Comparison of ENCODE assay signal across 8 mouse cellular contexts in the genomic region with DNA sequence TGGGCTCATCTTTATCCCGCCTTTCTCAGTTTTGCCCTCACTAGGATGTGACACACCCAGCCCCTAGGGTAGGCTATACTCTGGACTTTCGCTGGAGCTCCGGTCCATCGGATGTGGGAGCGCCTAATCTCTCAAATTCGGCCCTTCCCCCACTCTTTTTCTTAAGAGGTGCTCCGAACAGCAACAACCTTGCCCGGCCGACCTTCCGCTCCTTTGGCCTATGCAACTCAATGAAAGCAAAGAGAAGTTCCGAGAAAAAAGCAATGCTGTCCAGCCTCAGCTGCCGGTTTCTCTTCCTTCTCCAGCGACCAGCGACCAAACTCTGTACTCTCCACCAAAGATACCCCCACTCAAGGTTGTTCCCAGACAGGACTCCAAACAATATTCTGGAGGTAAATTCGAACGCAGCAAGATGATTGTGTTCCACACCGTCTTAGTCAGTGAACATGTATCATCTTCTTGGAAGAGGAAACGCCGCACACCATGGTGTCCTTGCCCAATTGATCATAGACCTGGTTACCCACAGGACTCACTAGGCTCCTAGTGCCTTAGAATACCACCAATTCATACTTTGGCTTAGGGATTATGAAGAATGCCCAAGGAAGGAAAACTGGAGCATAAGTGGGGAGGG.
A peak's percentile ranks its signal among the peaks of the same experiment; 100 is the strongest.
DNase-seq lines count a peak whose midpoint lies in the region; ATAC-seq and TF ChIP-seq lines count a peak whose summit lies in the region.

No protein-coding gene starts in this region.

- TF ChIP-seq POLR2A in thymus, adult 2 months (IDR thresholded peaks at IDR 0.05; ENCODE audit: control insufficient read depth, extremely low read depth, insufficient read depth, low read length, poor library complexity) = no peak

- TF ChIP-seq CTCF in thymus, adult 2 months (IDR thresholded peaks at IDR 0.05; ENCODE audit: borderline replicate concordance, control insufficient read depth, extremely low read depth, insufficient read depth, low read length, poor library complexity) = no peak

- peak overlapping the region; percentile 47; the same call in 1 of the 2 replicates for H3K9ac ChIP-seq in midbrain, embryonic 13.5 days (replicated peaks)
- H3K9ac ChIP-seq in intestine, embryonic 15.5 days = no peak overlapping the region

- 2% methylated on average over 19 of the region's 19 CpGs for WGBS in hindbrain, embryonic 10.5 days
- WGBS in midbrain, embryonic 13.5 days = 4% methylated on average over 19 of the region's 19 CpGs
- 9% methylated on average over 19 of the region's 19 CpGs for WGBS in thymus, adult 2 months
- 5% methylated on average over 19 of the region's 19 CpGs for WGBS in intestine, embryonic 15.5 days

- peak overlapping the region; percentile 74 for H3K4me2 ChIP-seq in midbrain, embryonic 13.5 days (replicated peaks)
- H3K4me2 ChIP-seq in intestine, embryonic 15.5 days (replicated peaks) = no peak overlapping the region

- H3K27ac ChIP-seq in hindbrain, embryonic 10.5 days = no peak overlapping the region
- H3K27ac ChIP-seq in midbrain, embryonic 13.5 days = peak overlapping the region; percentile 65; the same call in 1 of the 2 replicates
- H3K27ac ChIP-seq in thymus, adult 2 months (ENCODE audit: control insufficient read depth, insufficient read depth, low read length) = no peak overlapping the region
- H3K27ac ChIP-seq in intestine, embryonic 15.5 days = no peak overlapping the region

- ATAC-seq in midbrain, embryonic 13.5 days = no peak
- ATAC-seq in intestine, embryonic 15.5 days = no peak
- ATAC-seq in inflammation-experienced regulatory T-cells, adult 6 months = no peak

- H3K36me3 ChIP-seq in hindbrain, embryonic 10.5 days = no peaks in the 10 kb centered on the region
- no peaks in the 10 kb centered on the region for H3K36me3 ChIP-seq in midbrain, embryonic 13.5 days
- H3K36me3 ChIP-seq in thymus, adult 2 months (ENCODE audit: control insufficient read depth, insufficient read depth, low read length) = no peaks in the 10 kb centered on the region
- H3K36me3 ChIP-seq in intestine, embryonic 15.5 days = no peaks in the 10 kb centered on the region

- H3K9me3 ChIP-seq in hindbrain, embryonic 10.5 days = no peaks in the 10 kb centered on the region
- H3K9me3 ChIP-seq in midbrain, embryonic 13.5 days = no peaks in the 10 kb centered on the region
- no peaks in the 10 kb centered on the region for H3K9me3 ChIP-seq in intestine, embryonic 15.5 days

- DNase-seq in R1 (ENCODE audit: low read depth, low spot score) = peak; percentile 83
- peak; percentile 60 for DNase-seq in cerebellum, adult 9-11 months
- DNase-seq in hindbrain, embryonic 10.5 days (ENCODE audit: low spot score) = peak; percentile 34
- no peak for DNase-seq in thymus, adult 2 months
- DNase-seq in natural killer cell, adult 2 months (ENCODE audit: low spot score in 2 of 2) = no peak

- peak overlapping the region; percentile 35 for H3K4me3 ChIP-seq in hindbrain, embryonic 10.5 days
- peak overlapping the region; percentile 76 for H3K4me3 ChIP-seq in midbrain, embryonic 13.5 days (replicated peaks)
- H3K4me3 ChIP-seq in thymus, adult 2 months (ENCODE audit: control insufficient read depth, insufficient read depth, low read length) = no peak overlapping the region
- no peak overlapping the region for H3K4me3 ChIP-seq in intestine, embryonic 15.5 days (replicated peaks)

- peaks cover 28% of the 10 kb centered on the region; the same call in 1 of the 2 replicates for H3K4me1 ChIP-seq in hindbrain, embryonic 10.5 days (replicated peaks)
- H3K4me1 ChIP-seq in midbrain, embryonic 13.5 days (replicated peaks) = peaks cover 36% of the 10 kb centered on the region
- no peaks in the 10 kb centered on the region for H3K4me1 ChIP-seq in thymus, adult 2 months (replicated peaks; ENCODE audit: control insufficient read depth, insufficient read depth, low read length)
- H3K4me1 ChIP-seq in intestine, embryonic 15.5 days (replicated peaks) = no peaks in the 10 kb centered on the region

- H3K27me3 ChIP-seq in hindbrain, embryonic 10.5 days (ENCODE audit: insufficient read depth, poor library complexity, severe bottlenecking) = peaks cover 87% of the 10 kb centered on the region
- peaks cover 44% of the 10 kb centered on the region for H3K27me3 ChIP-seq in midbrain, embryonic 13.5 days
- H3K27me3 ChIP-seq in thymus, adult 2 months (ENCODE audit: control insufficient read depth, insufficient read depth, low read length) = peaks cover 9% of the 10 kb centered on the region
- peaks cover 53% of the 10 kb centered on the region for H3K27me3 ChIP-seq in intestine, embryonic 15.5 days (replicated peaks)

Comparison
In these comparisons a context has a peak if more than half of its experiments do, and no peak if none do; other contexts are left out.
1. DNase-seq: peak in R1 (single experiment), cerebellum, adult 9-11 months (single experiment) and hindbrain, embryonic 10.5 days (single experiment); none in thymus, adult 2 months (single experiment) and natural killer cell, adult 2 months (0 of 2).
2. H3K4me3 ChIP-seq: peak in hindbrain, embryonic 10.5 days (single experiment) and midbrain, embryonic 13.5 days (single experiment); none in thymus, adult 2 months (single experiment) and intestine, embryonic 15.5 days (single experiment).